Mouse (Mus musculus): ENCODE data around the gene Map4. TPM values are rescaled to one million over a fixed set of nuclear protein-coding genes. Genes with fewer than 3 reads are reported as not detected.

Map4 gene
- polyA plus RNA-seq, 1 experiment from 2014 or later: 82.4 TPM

DNA sequence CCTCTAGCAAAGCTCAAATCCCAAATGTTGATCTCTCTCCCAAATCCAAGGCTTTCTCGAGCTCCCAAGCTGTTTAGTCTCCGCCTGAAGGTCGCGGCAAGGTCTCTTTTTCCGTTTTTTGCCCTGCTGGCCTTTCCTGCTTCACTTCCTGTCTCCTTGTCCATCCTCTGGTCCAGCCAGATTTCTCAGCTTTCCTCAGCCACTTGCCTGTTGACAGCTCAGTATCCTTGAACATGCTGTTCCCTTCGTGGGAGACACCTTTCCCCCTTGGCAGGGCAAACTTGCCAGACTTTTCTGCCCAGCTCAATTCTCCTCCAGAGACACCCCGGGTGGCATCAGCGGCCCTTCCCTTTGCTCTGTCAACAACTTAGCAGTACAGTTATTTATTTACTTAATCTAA, 31.5 kb upstream of the Map4 start:
- no peak overlapping the region for H3K27ac ChIP-seq (replicated peaks)
- no peak overlapping the region for H3K4me3 ChIP-seq (replicated peaks)
- H3K36me3 ChIP-seq: no peaks in the 10 kb centered on the region
- no peaks in the 10 kb centered on the region for H3K9me3 ChIP-seq (replicated peaks)
- H3K27me3 ChIP-seq: no peaks in the 10 kb centered on the region
- ATAC-seq (ENCODE audit: insufficient number of reproducible peaks, low FRiP score, low TSS enrichment, low read depth): no peak
- H3K9ac ChIP-seq: no peak overlapping the region
- peaks cover 3% of the 10 kb centered on the region; the same call in 1 of the 2 replicates for H3K4me1 ChIP-seq
- no peak overlapping the region for H3K4me2 ChIP-seq (replicated peaks)
- 63% methylated on average over 8 of the region's 8 CpGs for WGBS

DNA sequence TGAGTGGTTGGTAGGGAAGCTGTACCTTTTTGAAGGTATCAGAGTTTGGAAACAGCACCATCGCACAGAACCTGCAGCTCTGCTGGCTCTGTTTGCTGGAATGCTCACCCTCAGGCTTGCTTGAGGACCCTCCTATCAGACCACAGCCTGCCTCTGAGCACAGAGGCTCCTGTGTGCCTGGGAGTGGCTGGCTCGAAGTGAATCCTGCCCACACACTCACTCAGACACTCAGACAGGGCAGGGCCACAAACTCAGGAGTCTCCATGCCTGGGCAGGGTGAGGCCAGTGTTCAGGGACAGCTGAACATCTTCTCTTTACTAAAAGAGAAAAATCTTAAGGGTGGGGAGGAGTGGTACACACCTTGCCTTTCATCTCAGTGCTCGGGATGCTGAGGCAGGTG, 30.7 kb upstream of the Map4 start:
- H3K9ac ChIP-seq: no peak overlapping the region
- H3K4me2 ChIP-seq (replicated peaks): no peak overlapping the region
- no peaks in the 10 kb centered on the region for H3K9me3 ChIP-seq (replicated peaks)
- H3K4me3 ChIP-seq (replicated peaks): no peak overlapping the region
- no peak for ATAC-seq (ENCODE audit: insufficient number of reproducible peaks, low FRiP score, low TSS enrichment, low read depth)
- H3K27me3 ChIP-seq: no peaks in the 10 kb centered on the region
- no peaks in the 10 kb centered on the region for H3K36me3 ChIP-seq
- 77% methylated on average over 3 of the region's 3 CpGs for WGBS
- H3K27ac ChIP-seq (replicated peaks): no peak overlapping the region
- no peaks in the 10 kb centered on the region for H3K4me1 ChIP-seq

DNA sequence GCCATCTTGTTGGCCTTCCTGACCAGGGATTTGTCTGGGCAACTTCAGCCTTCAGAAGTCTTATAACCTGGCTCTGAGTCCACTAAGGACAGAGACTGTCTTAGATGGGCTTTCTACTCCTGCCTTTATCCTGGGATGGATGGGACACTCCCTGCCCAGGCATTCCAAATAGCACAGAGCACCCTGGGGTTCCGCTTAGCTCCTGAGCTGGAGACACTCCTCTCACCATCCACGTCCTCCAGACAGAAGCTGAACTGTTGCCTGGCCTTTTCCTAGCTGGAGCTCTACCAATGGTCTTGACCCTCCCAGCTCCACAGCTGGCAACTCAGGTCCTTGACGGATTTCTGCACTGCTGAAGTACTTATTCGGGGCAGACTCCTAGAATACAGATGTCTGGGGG, 29.0 kb upstream of the Map4 start:
- no peak overlapping the region for H3K4me2 ChIP-seq (replicated peaks)
- no peaks in the 10 kb centered on the region for H3K36me3 ChIP-seq
- no peak overlapping the region for H3K9ac ChIP-seq
- no peaks in the 10 kb centered on the region for H3K9me3 ChIP-seq (replicated peaks)
- H3K27ac ChIP-seq (replicated peaks): no peak overlapping the region
- H3K4me1 ChIP-seq: no peaks in the 10 kb centered on the region
- H3K27me3 ChIP-seq: no peaks in the 10 kb centered on the region
- no peak for ATAC-seq (ENCODE audit: insufficient number of reproducible peaks, low FRiP score, low TSS enrichment, low read depth)
- 72% methylated on average over 4 of the region's 4 CpGs for WGBS
- H3K4me3 ChIP-seq (replicated peaks): no peak overlapping the region

DNA sequence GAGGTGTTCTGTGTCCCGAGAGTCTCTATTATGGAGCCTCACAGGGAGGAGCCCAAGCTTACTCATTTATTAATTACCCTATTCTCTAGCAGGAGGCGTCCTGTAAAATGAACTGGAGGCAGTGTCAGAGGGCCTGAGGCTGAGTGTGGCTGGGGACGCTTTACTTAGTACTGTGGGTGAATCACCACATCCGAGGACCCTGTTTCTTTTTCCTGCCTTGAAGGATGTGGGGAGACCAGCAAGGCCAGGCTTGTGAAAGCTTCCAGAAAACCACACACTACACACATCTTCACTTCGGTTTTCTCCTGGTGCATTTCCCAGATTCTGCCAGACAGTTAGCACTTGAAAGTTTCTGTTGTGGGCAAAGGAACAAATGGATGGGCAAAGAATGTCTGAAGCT, 28.5 kb upstream of the Map4 start:
- no peaks in the 10 kb centered on the region for H3K9me3 ChIP-seq (replicated peaks)
- H3K4me2 ChIP-seq (replicated peaks): no peak overlapping the region
- 53% methylated on average over 5 of the region's 5 CpGs for WGBS
- no peak overlapping the region for H3K27ac ChIP-seq (replicated peaks)
- no peaks in the 10 kb centered on the region for H3K4me1 ChIP-seq
- no peak overlapping the region for H3K9ac ChIP-seq
- H3K27me3 ChIP-seq: no peaks in the 10 kb centered on the region
- ATAC-seq (ENCODE audit: insufficient number of reproducible peaks, low FRiP score, low TSS enrichment, low read depth): no peak
- H3K4me3 ChIP-seq (replicated peaks): no peak overlapping the region
- no peaks in the 10 kb centered on the region for H3K36me3 ChIP-seq

DNA sequence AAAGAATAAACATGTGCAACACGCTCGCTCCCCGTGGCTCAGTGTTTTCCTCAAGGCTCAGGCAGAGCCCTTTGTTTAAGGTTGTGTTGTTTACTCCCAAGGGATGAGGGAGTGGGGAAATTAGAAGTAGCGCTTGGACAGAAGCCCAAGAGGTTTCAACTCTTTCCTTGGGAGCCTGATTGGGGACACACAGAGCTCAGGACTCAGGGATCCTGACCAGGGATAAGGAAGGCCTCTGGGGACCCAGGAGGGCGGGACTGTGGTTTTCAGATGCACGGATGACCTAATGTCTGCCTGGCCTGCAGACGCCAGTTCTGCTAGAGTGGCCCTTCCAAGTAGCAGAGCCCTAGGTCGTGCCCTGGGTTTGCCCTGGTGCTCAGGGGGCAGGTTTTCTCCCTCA, 24.0 kb upstream of the Map4 start:
- no peaks in the 10 kb centered on the region for H3K36me3 ChIP-seq
- H3K27me3 ChIP-seq: no peaks in the 10 kb centered on the region
- no peak overlapping the region for H3K9ac ChIP-seq
- no peak overlapping the region for H3K4me3 ChIP-seq (replicated peaks)
- H3K27ac ChIP-seq (replicated peaks): no peak overlapping the region
- no peaks in the 10 kb centered on the region for H3K9me3 ChIP-seq (replicated peaks)
- 51% methylated on average over 8 of the region's 8 CpGs for WGBS
- ATAC-seq (ENCODE audit: insufficient number of reproducible peaks, low FRiP score, low TSS enrichment, low read depth): no peak
- no peak overlapping the region for H3K4me2 ChIP-seq (replicated peaks)
- H3K4me1 ChIP-seq: no peaks in the 10 kb centered on the region

DNA sequence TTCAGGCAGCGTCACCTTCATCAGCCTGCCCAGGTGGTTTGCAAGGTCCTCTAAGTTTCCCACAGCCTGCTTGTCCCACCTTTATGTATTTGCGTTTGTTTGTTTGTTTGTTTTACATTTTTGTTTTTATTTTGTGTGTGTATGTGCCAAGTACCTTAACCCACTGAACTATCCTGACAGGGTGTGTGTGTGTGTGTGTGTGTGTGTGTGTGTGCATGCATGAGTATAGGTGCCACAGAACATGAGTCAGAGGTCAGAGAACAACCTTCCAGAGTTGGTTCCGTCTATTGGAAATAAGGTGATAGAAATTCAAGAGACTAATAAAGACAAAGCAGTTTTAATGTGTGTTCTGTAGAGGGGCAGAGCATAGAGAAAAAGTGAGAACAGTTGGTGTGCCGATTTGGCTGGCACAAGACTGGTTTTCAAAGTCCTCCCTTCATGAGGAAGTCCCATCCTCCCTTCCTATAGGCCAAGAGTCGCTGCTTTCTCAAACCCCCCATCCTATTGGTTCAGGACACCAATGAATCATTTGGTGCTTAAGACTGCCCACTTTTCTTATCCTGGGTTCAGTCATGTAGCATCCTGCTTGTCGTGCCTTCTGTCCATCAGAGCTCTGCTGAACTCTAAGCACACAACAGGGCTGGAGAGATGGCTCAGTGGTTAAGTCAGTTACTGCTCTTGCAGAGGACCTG, 23.3 kb upstream of the Map4 start:
- ATAC-seq (ENCODE audit: insufficient number of reproducible peaks, low FRiP score, low TSS enrichment, low read depth): no peak
- Histone ChIP-seq H3K4me1 (no peaks in the 10 kb centered on the region), H3K9ac (no peak overlapping the region), H3K36me3 (no peaks in the 10 kb centered on the region), H3K27me3 (no peaks in the 10 kb centered on the region), H3K4me3 (replicated peaks) (no peak overlapping the region), H3K27ac (replicated peaks) (no peak overlapping the region), H3K4me2 (replicated peaks) (no peak overlapping the region), H3K9me3 (replicated peaks) (no peaks in the 10 kb centered on the region)
- WGBS: 70% methylated on average over 6 of the region's 6 CpGs

DNA sequence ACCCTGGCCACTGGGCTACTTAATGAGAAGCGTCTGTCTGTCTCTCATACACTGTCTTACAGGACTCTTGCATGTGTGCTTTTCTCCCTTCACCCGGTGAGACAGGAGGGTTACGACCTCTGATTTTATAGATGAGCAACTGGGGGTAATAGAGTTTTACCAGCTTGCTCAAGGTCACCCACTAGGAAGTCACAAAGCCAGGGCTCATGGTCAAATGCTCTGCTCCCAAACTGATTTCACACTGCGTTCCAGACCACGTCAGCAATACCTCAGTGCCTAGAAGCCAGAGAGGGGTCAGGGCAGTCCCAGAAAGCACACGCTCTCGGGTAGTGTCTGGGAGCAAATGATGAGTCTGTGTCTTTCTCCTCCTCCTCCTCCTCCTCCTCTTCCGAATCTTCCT, 22.2 kb upstream of the Map4 start:
- no peaks in the 10 kb centered on the region for H3K9me3 ChIP-seq (replicated peaks)
- no peak overlapping the region for H3K9ac ChIP-seq
- H3K27ac ChIP-seq (replicated peaks): no peak overlapping the region
- H3K4me3 ChIP-seq (replicated peaks): no peak overlapping the region
- H3K4me2 ChIP-seq (replicated peaks): no peak overlapping the region
- ATAC-seq (ENCODE audit: insufficient number of reproducible peaks, low FRiP score, low TSS enrichment, low read depth): no peak
- no peaks in the 10 kb centered on the region for H3K4me1 ChIP-seq
- no peaks in the 10 kb centered on the region for H3K36me3 ChIP-seq
- 79% methylated on average over 8 of the region's 8 CpGs for WGBS
- H3K27me3 ChIP-seq: no peaks in the 10 kb centered on the region

DNA sequence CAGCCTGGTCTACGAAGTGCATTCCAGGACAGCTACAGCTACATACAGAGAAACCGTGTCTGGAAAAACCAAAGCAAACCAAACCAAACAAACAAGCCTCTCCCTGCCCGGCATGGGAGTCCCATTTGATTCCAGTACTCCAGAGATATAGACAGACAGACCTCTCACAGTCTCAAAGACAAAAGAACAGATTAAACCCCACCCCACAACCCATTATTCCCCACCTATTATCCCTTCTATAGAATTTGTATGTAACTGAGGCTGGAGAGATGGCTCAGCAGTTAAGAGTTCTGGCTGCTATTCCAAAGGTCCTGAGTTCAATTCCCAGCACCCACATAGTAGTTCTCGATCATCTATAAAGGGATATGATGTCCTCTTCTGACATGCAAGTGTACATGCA, 21.3 kb upstream of the Map4 start:
- H3K27me3 ChIP-seq: no peaks in the 10 kb centered on the region
- 86% methylated on average over 4 of the region's 4 CpGs for WGBS
- no peaks in the 10 kb centered on the region for H3K4me1 ChIP-seq
- H3K4me2 ChIP-seq (replicated peaks): no peak overlapping the region
- H3K27ac ChIP-seq (replicated peaks): no peak overlapping the region
- H3K9me3 ChIP-seq (replicated peaks): no peaks in the 10 kb centered on the region
- no peak overlapping the region for H3K4me3 ChIP-seq (replicated peaks)
- no peaks in the 10 kb centered on the region for H3K36me3 ChIP-seq
- no peak for ATAC-seq (ENCODE audit: insufficient number of reproducible peaks, low FRiP score, low TSS enrichment, low read depth)
- H3K9ac ChIP-seq: no peak overlapping the region

DNA sequence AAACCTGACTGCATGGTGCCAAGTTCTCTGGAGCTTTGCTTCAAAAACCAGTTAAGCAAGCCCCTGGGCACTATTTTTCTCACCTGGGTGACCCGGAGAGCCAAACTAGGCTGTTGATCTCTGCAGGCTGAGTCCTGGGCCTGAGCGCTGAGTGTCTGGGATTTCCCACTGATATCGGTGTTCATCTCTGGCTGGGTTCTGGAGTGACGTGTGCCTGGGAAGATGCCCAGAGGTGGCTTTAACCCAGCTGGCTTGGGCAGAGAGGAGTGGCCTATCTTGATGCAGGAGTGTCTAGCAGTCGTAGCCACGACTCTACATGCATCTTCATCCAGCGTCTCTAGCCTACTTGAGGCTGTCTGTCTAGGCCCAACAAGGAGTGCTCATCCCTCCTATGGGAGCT, 19.5 kb upstream of the Map4 start:
- Histone ChIP-seq H3K27me3 (no peaks in the 10 kb centered on the region), H3K9ac (no peak overlapping the region), H3K4me3 (replicated peaks) (no peak overlapping the region), H3K36me3 (no peaks in the 10 kb centered on the region), H3K27ac (replicated peaks) (no peak overlapping the region), H3K9me3 (replicated peaks) (no peaks in the 10 kb centered on the region), H3K4me2 (replicated peaks) (no peak overlapping the region), H3K4me1 (no peaks in the 10 kb centered on the region)
- 72% methylated on average over 7 of the region's 7 CpGs for WGBS
- no peak for ATAC-seq (ENCODE audit: insufficient number of reproducible peaks, low FRiP score, low TSS enrichment, low read depth)

DNA sequence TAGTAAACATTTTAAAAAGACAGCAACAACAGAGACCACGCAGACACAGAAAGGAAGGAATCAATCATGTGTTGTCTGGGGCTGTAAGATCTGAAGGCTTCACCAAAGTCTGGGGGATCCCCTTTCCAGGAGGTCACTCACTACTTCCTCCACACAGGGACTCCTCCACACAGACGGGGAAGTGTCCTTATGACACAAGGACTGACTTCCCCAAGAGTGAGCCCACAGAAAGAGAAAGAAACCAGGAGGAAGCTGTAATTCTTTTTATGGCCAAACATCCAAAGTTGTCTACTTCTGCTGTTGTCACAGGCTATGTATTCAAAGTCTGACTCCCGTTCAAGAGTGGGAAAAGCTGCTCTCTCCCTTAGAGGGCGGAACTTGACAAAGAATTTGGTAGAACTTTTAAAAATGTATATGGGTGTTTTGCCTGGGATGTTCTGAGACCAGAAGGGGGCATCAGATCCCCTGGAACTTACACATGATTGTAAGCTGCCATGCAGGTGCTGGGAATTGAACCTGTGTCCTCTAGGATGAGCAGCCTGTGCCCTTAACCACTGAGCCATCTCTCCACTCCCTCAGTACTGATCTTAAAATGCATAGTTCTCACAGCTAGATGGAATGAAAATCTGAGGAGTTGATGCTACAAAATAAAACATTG, 16.9 kb upstream of the Map4 start:
- Histone ChIP-seq H3K36me3 (no peaks in the 10 kb centered on the region), H3K4me1 (no peaks in the 10 kb centered on the region), H3K4me2 (replicated peaks) (no peak overlapping the region), H3K27me3 (no peaks in the 10 kb centered on the region), H3K4me3 (replicated peaks) (no peak overlapping the region), H3K9me3 (replicated peaks) (no peaks in the 10 kb centered on the region), H3K9ac (no peak overlapping the region), H3K27ac (replicated peaks) (no peak overlapping the region)
- no peak for ATAC-seq (ENCODE audit: insufficient number of reproducible peaks, low FRiP score, low TSS enrichment, low read depth)
- WGBS: 67% methylated on average over 4 of the region's 4 CpGs

DNA sequence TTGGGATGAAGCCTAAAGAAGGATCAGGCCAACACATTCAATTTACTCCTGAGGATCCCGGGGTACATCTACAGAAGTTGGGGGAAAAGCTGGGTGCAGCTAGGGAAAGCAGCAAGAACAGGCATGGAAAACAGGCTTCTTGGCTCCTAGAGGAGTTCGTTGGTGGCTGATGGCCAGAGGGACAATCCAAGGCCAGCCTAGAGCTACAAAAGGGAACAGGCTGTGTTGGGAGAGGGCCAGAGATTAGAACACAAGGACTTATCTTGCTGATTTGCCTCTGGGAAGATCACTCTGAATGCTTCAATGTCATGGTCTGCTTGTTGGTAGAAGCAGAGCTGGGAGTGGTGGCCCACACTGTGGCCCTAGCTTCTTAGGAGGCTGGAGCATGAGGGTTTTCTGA, 13.3 kb upstream of the Map4 start:
- no peak overlapping the region for H3K4me2 ChIP-seq (replicated peaks)
- no peak overlapping the region for H3K9ac ChIP-seq
- no peaks in the 10 kb centered on the region for H3K27me3 ChIP-seq
- H3K27ac ChIP-seq (replicated peaks): no peak overlapping the region
- H3K4me1 ChIP-seq: no peaks in the 10 kb centered on the region
- no peak overlapping the region for H3K4me3 ChIP-seq (replicated peaks)
- 80% methylated on average over 2 of the region's 2 CpGs for WGBS
- ATAC-seq (ENCODE audit: insufficient number of reproducible peaks, low FRiP score, low TSS enrichment, low read depth): no peak
- H3K36me3 ChIP-seq: no peaks in the 10 kb centered on the region
- no peaks in the 10 kb centered on the region for H3K9me3 ChIP-seq (replicated peaks)

DNA sequence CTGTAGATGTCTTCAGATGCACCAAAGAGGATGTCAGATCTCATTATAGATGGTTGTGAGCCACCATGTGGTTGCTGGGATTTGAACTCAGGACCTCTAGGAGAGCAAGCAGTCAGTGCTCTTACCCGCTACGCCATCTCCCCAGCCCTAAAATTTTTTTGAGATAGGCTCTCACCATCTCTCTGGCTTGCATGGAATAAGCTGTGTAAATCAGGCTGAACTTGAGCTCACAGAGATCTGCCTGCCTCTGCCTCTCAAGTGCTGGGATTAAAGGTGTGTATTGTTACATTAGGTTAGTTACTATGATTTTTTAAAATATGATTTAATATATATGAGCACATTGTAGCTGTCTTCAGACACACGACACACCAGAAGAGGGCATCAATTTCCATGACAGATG, 2.1 kb upstream of the Map4 start:
- 93% methylated on average over 3 of the region's 3 CpGs for WGBS
- H3K4me2 ChIP-seq (replicated peaks): no peak overlapping the region

More for the DNA sequence above, 2.1 kb upstream of the Map4 start:
- H3K4me1 ChIP-seq: peaks cover 9% of the 10 kb centered on the region
- H3K27me3 ChIP-seq: no peaks in the 10 kb centered on the region
- H3K9ac ChIP-seq: no peak overlapping the region
- H3K27ac ChIP-seq (replicated peaks): no peak overlapping the region
- H3K4me3 ChIP-seq (replicated peaks): no peak overlapping the region
- H3K9me3 ChIP-seq (replicated peaks): no peaks in the 10 kb centered on the region
- H3K36me3 ChIP-seq: no peaks in the 10 kb centered on the region
- ATAC-seq (ENCODE audit: insufficient number of reproducible peaks, low FRiP score, low TSS enrichment, low read depth): no peak
